Mouse (Mus musculus) kidney, adult 18-20 months (tissue): ENCODE measurements around the gene Daam1.

ENCODE experiments used
- DNase-seq: peaks from one replicate; pipeline ENCODE4 v3.0.0; 2021

Gene Daam1

GRCm38 (mm10) chr12:71865937-71866336 lies 35.1 kb downstream of the Daam1 start:
- no peak for DNase-seq

- DNase-seq: no peak
Observed at GRCm38 (mm10) chr12:71867345-71868240, 36.7 kb downstream of the Daam1 start.

- no peak for DNase-seq
Observed at GRCm38 (mm10) chr12:71870644-71871043, 39.8 kb downstream of the Daam1 start.

- no peak for DNase-seq
Observed at GRCm38 (mm10) chr12:71872330-71872729, 41.5 kb downstream of the Daam1 start.

GRCm38 (mm10) chr12:71874561-71874960 lies 43.7 kb downstream of the Daam1 start:
- DNase-seq: no peak

GRCm38 (mm10) chr12:71874984-71875383 lies 44.1 kb downstream of the Daam1 start:
- DNase-seq: no peak

GRCm38 (mm10) chr12:71875761-71876489 lies 45.0 kb downstream of the Daam1 start:
- peak; percentile 45 for DNase-seq

- DNase-seq: no peak
Observed at GRCm38 (mm10) chr12:71880987-71881386, 50.1 kb downstream of the Daam1 start.

DNA sequence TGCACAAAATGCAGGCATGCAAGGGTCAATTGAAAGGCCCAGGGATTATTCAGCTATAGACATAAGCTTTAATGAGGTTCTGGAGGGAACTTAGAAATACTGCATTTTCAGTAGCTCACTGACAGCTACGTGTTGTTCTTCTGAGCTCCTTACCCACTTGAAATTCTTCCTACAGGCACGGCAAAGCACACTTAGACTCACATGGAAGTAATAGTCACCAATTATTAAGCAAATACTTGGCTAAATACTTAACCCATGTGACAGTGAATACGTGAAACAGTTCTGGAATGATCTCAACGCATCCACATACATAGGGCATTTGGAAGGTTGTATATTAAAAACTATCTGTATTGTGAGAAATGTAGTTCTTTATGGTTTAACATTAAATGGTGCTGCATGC lies 50.6 kb downstream of the Daam1 start:
- no peak for DNase-seq

GRCm38 (mm10) chr12:71883066-71883711 lies 52.3 kb downstream of the Daam1 start:
- DNase-seq: no peak

DNA sequence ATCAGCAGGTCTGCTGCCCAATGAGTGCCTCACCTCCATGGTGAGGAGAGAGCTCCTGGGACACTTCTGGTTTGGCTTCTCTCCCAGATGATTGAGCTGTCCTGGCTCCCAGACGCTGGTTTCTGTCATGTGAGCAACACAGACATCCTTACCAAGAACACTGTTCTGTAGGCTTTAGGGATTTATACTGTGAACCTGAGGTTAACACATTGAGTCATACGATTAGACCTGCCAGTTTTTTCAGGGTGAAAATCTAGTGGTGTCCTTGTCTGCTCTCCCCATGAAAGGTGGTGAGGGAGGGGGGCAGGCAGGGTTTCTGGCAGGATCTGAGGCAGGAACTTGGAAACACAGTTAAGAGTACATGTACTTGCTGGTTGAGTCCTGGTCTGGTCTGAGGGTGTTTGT lies 54.3 kb downstream of the Daam1 start:
- DNase-seq: no peak

DNA sequence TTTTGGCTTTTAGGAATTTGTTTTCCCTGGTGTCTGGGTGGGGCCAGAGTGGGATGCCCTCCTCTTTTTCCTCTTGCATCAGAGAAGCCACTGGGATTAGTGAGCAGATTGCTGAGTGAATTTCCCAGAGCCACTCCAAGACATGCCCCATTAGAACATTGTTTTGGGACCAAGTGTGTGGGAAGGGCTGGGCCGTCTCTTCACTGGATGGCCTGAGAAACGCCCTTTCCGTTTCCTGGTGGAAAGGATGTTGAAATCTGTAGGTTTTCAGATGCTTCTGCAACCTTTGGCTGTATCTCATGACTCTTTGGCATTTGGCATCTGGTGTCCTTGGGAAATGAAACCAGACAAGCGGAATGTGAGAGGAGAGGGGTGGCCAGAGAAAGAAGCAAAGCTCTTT lies 54.8 kb downstream of the Daam1 start:
- no peak for DNase-seq

DNA sequence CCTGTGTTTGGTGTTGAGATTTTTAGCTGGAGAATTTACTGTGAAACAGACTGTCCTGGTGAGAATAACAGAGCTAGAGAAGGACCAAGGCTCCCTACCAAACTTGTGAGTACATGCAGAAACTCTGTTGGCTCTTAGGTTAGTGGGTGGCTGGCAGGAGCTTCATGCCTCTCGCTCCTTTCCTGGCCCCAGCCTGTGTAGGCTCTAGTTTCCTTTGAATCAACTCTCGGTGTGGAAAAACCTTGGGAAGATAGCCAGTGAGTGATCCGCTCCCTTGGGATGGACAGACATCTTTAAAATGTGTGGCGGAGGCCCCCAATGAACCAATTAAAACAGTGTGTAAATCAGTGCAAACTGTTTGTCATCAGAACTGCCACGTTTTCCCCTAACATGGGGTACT lies 55.5 kb downstream of the Daam1 start:
- no peak for DNase-seq

GRCm38 (mm10) chr12:71886941-71887340 lies 56.1 kb downstream of the Daam1 start:
- DNase-seq: no peak

- DNase-seq: no peak
Observed at GRCm38 (mm10) chr12:71888370-71888769, 57.5 kb downstream of the Daam1 start.

DNA sequence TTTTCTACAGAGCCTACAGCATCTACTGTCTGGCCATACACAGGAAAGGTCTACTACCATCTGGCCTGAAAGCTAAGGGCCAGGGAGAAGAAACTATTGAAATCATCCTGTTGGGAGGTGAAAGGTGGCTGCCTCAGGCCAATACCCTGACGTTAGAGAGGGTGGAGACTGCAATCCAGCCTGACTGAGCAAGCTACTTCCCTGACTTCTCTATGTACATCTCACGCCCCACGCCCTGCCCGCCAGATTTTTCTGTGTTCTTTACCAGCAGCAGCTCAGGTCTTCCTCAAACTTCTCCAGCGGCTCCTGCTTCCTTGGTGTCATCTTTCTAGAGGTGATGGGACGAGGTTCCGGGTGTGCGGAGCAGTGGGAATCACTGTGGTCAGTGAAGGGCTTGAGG lies 58.4 kb downstream of the Daam1 start:
- no peak for DNase-seq

GRCm38 (mm10) chr12:71890282-71890681 lies 59.4 kb downstream of the Daam1 start:
- no peak for DNase-seq

DNA sequence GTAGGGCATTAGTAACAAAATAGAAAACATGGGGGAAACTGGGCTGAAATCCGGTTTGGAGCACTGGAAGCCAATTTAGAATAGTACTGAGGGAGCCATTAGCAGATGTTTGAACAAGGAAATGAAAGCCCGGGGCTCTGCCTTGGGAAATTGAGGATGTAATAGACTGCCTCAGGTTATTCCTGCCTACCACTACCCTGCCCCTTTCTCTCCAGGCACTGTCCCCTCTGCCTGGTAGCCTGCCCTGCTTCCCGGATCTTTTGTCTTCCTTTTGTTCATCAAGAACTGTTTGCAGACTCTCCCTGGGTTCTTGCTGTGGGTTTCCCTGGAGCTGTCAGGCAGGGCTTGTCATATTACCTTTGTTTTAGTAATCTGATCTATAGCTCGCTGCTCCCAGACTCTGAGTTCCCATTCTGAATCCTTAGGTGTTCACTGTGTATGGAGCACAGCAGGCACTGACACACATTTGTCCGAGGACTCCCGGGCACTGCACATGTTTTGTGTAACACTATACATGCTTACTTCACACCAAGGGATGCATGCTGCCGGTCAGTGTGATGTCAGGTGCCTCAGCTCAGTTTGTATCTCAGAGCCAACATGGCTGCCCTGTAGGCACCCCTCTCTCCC lies 61.0 kb downstream of the Daam1 start:
- DNase-seq: no peak

- no peak for DNase-seq
Observed at GRCm38 (mm10) chr12:71892996-71893605, 62.2 kb downstream of the Daam1 start.

DNA sequence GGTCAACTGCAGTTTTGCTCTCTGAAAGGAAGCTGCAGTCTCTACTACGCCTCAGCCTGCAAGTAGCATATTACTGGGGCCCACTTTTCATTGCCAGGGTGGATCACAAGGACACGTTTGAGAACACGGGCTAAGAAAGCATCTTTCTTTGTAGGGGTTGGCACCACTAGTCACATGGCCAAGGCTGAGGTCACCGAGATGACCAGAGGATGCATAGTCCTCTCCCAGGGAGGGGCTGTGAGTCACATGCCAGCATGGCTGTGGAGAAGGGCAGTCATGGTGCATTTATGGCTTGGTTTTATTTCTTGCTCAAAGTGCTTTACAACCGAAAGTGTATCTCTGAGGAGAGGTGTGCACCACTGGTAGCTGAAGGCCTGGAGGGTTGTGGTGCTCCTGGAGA lies 67.4 kb downstream of the Daam1 start:
- no peak for DNase-seq

GRCm38 (mm10) chr12:71898666-71899520 lies 68.0 kb downstream of the Daam1 start:
- DNase-seq: no peak

DNA sequence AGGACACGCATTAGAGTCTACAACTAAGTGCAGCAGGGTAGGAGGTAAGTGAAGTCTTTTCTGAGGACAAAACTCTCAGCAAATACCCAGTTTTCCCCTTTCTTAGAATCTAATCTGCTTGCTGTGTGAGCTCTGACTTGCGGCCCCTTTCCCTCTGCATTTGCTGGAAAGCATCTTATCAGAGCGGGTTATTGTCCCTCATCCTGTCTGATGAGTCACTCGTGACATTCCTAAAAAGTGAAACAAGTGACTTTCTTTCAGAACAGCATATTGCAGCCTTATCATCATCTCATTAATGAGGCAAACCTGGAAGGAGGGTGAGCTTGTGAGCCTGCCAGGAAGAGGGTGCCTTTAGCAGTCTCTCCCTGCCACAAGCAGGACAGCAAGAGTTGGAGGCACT lies 68.7 kb downstream of the Daam1 start:
- DNase-seq: no peak
